Comparison of ENCODE assay signal across 8 mouse cellular contexts in the genomic region with DNA sequence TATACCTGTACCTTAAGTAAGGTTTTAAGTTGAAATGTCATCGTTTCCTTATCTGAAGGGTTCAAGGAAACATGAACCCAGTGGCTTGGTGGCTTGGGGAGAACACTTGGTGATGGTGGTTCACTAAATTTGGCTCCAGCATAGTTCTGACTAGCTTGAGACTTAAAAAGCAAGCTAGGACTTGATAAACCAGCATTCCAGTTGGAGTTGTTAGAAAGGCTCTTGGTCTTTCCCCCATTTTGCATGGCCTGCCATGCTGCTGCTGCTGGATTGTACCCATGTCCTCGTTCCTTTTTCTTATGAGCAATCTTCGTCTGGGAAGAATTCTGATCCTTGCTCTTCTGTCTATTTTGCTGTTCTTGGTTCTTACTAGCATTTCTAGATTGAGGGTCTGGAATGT. TPM values are rescaled to one million over a fixed set of nuclear protein-coding genes. Genes with fewer than 3 reads are reported as not detected.
DNase-seq lines count a peak whose midpoint lies in the region; ATAC-seq and TF ChIP-seq lines count a peak whose summit lies in the region.

No protein-coding gene starts in this region.

- TF ChIP-seq CTCF in cortical plate, adult 2 months (IDR thresholded peaks at IDR 0.05; ENCODE audit: extremely low read depth, insufficient read depth, low read length): no peak
- TF ChIP-seq CTCF in midbrain, postnatal 0 days (IDR thresholded peaks at IDR 0.05): no peak

- no peak for TF ChIP-seq POLR2A in cortical plate, adult 2 months (IDR thresholded peaks at IDR 0.05; ENCODE audit: extremely low read depth, insufficient read depth, low read length)

- H3K27me3 ChIP-seq in kidney, embryonic 14.5 days (ENCODE audit: control insufficient read depth, insufficient read depth, low read length): no peaks in the 10 kb centered on the region
- H3K27me3 ChIP-seq in midbrain, postnatal 0 days (ENCODE audit: insufficient read depth, low read length): no peaks in the 10 kb centered on the region

- H3K9me3 ChIP-seq in kidney, embryonic 14.5 days (ENCODE audit: control insufficient read depth, low read length): no peaks in the 10 kb centered on the region
- H3K9me3 ChIP-seq in midbrain, postnatal 0 days (ENCODE audit: low read length): no peaks in the 10 kb centered on the region

- ATAC-seq in kidney, embryonic 14.5 days (ENCODE audit: low FRiP score, low TSS enrichment): no peak
- ATAC-seq in midbrain, postnatal 0 days (ENCODE audit: low FRiP score): no peak
- ATAC-seq in granulocyte monocyte progenitor cell, adult 5-6 weeks (replicated peaks; ENCODE audit: poor library complexity, severe bottlenecking): no peak

- peaks cover 42% of the 10 kb centered on the region for H3K4me1 ChIP-seq in kidney, embryonic 14.5 days (ENCODE audit: control insufficient read depth, insufficient read depth, low read length)
- peaks cover 15% of the 10 kb centered on the region for H3K4me1 ChIP-seq in cortical plate, adult 2 months (ENCODE audit: control insufficient read depth, insufficient read depth, low read length)
- H3K4me1 ChIP-seq in midbrain, postnatal 0 days (ENCODE audit: insufficient read depth, low read length): peaks cover 17% of the 10 kb centered on the region; the same call in 1 of the 2 replicates

- H3K4me3 ChIP-seq in kidney, embryonic 14.5 days (ENCODE audit: low read length): peak overlapping the region; percentile 85
- H3K4me3 ChIP-seq in cortical plate, adult 2 months (ENCODE audit: insufficient read depth, low read length): peak overlapping the region; percentile 56; the same call in 1 of the 2 replicates
- H3K4me3 ChIP-seq in midbrain, postnatal 0 days (ENCODE audit: low read depth, low read length): peak overlapping the region; percentile 72

- peak overlapping the region; percentile 97 for H3K9ac ChIP-seq in kidney, embryonic 14.5 days (ENCODE audit: low read depth, low read length)
- H3K9ac ChIP-seq in midbrain, postnatal 0 days (replicated peaks; ENCODE audit: low read length, poor library complexity, severe bottlenecking): 0 out of 2 replicates have a peak overlapping the region, but pooled peaks have one; percentile 89

- no peak for DNase-seq in kidney, adult 9 months
- DNase-seq in induced T-regulatory cell, adult 2 months (ENCODE audit: low read depth): peak; percentile 44
- DNase-seq in midbrain, postnatal 0 days (ENCODE audit: low spot score): no peak
- no peak for DNase-seq in right cerebral cortex, postnatal 25 days
- no peak for DNase-seq in right cerebral cortex, postnatal 36 days (ENCODE audit: low spot score in 2 of 2)

- H3K36me3 ChIP-seq in kidney, embryonic 14.5 days (ENCODE audit: control insufficient read depth, insufficient read depth, low read length): peaks cover 27% of the 10 kb centered on the region
- H3K36me3 ChIP-seq in midbrain, postnatal 0 days (ENCODE audit: insufficient read depth, low read length): no peaks in the 10 kb centered on the region

- 41% methylated on average over 3 of the region's 3 CpGs for WGBS in kidney, embryonic 14.5 days
- 40% methylated on average over 3 of the region's 3 CpGs for WGBS in midbrain, postnatal 0 days

- peak overlapping the region; percentile 100; the same call in 1 of the 2 replicates for H3K27ac ChIP-seq in kidney, embryonic 14.5 days (ENCODE audit: low read depth, low read length)
- no peak overlapping the region for H3K27ac ChIP-seq in cortical plate, adult 2 months (ENCODE audit: insufficient read depth, low read length)
- peak overlapping the region; percentile 100; the same call in 1 of the 2 replicates for H3K27ac ChIP-seq in midbrain, postnatal 0 days (ENCODE audit: low read depth, low read length)

- peak overlapping the region; percentile 86 for H3K4me2 ChIP-seq in kidney, embryonic 14.5 days (replicated peaks; ENCODE audit: low read depth, low read length)
- H3K4me2 ChIP-seq in midbrain, postnatal 0 days (ENCODE audit: low read depth, low read length, poor library complexity, severe bottlenecking): peak overlapping the region; percentile 75

RNA-seq across cellular contexts. Expression of a gene that starts 1.6 kb away (rescaled TPM):
- polyA plus RNA-seq in kidney, embryonic 14.5 days (2014; fragmentation: Nextera tagmentation; extraction: Ambion mirVana): 174 and 209 TPM in 2 replicates
- polyA plus RNA-seq in cortical plate, adult 2 months (2012; rRNA removed): 55.4 and 61.0 TPM in 2 replicates
- 52.6 and 64.4 TPM in 2 replicates for total RNA-seq in midbrain, postnatal 0 days (2014; rRNA removed)
- polyA plus RNA-seq in midbrain, postnatal 0 days (2015; fragmentation: Nextera tagmentation; extraction: Ambion mirVana): 67.6 and 72.6 TPM in 2 replicates
- 65.4 and 67.9 TPM in 2 replicates for total RNA-seq in granulocyte monocyte progenitor cell, adult 5-6 weeks (2014; fragmentation: Nextera tagmentation)
- total RNA-seq in granulocyte monocyte progenitor cell, adult 5-6 weeks (2017): 159 and 192 TPM in 2 replicates

RNA-seq across cellular contexts. Expression of a gene that starts 16.5 kb away (rescaled TPM):
- polyA plus RNA-seq in kidney, embryonic 14.5 days (2014; fragmentation: Nextera tagmentation; extraction: Ambion mirVana): 334 and 342 TPM in 2 replicates
- polyA plus RNA-seq in cortical plate, adult 2 months (2012; rRNA removed): 49.1 and 54.7 TPM in 2 replicates
- 66.6 and 92.7 TPM in 2 replicates for total RNA-seq in midbrain, postnatal 0 days (2014; rRNA removed)
- polyA plus RNA-seq in midbrain, postnatal 0 days (2015; fragmentation: Nextera tagmentation; extraction: Ambion mirVana): 134 and 155 TPM in 2 replicates
- total RNA-seq in granulocyte monocyte progenitor cell, adult 5-6 weeks (2014; fragmentation: Nextera tagmentation): 140 TPM in 2 replicates
- 191 and 201 TPM in 2 replicates for total RNA-seq in granulocyte monocyte progenitor cell, adult 5-6 weeks (2017)

RNA-seq across cellular contexts. Expression of a gene that starts 23.2 kb away (rescaled TPM):
- 0.10 and 0.45 TPM in 2 replicates for polyA plus RNA-seq in kidney, embryonic 14.5 days (2014; fragmentation: Nextera tagmentation; extraction: Ambion mirVana)
- polyA plus RNA-seq in cortical plate, adult 2 months (2012; rRNA removed): 0.11 and 0.15 TPM in 2 replicates
- total RNA-seq in midbrain, postnatal 0 days (2014; rRNA removed): 0.19 and 0.55 TPM in 2 replicates
- 0.04 and 0.17 TPM in 2 replicates for polyA plus RNA-seq in midbrain, postnatal 0 days (2015; fragmentation: Nextera tagmentation; extraction: Ambion mirVana)
- total RNA-seq in granulocyte monocyte progenitor cell, adult 5-6 weeks (2014; fragmentation: Nextera tagmentation): 4.5 and 6.0 TPM in 2 replicates
- total RNA-seq in granulocyte monocyte progenitor cell, adult 5-6 weeks (2017): 4.0 and 5.1 TPM in 2 replicates

RNA-seq across cellular contexts. Expression of a gene that starts 48.5 kb away (rescaled TPM):
- polyA plus RNA-seq in kidney, embryonic 14.5 days (2014; fragmentation: Nextera tagmentation; extraction: Ambion mirVana): 57.6 and 69.2 TPM in 2 replicates
- polyA plus RNA-seq in cortical plate, adult 2 months (2012; rRNA removed): 36.9 and 37.8 TPM in 2 replicates
- total RNA-seq in midbrain, postnatal 0 days (2014; rRNA removed): 37.8 and 38.8 TPM in 2 replicates
- polyA plus RNA-seq in midbrain, postnatal 0 days (2015; fragmentation: Nextera tagmentation; extraction: Ambion mirVana): 92.7 and 93.7 TPM in 2 replicates
- 62.1 and 116 TPM in 2 replicates for total RNA-seq in granulocyte monocyte progenitor cell, adult 5-6 weeks (2014; fragmentation: Nextera tagmentation)
- 68.2 and 68.6 TPM in 2 replicates for total RNA-seq in granulocyte monocyte progenitor cell, adult 5-6 weeks (2017)
